ENCODE assay signal across 28 mouse cellular contexts in genomic region chr4:155007641-155008040, GRCm38 (mm10). TPM values are rescaled to one million over a fixed set of nuclear protein-coding genes. Genes with fewer than 3 reads are reported as not detected.
"Had no signal": no experiment of that assay in that cellular context is flagged by ENCODE, and none has a peak within 500 bp of the region (broad histone marks: within the 10 kb centered on the region; RNA-seq: fewer than 3 reads in every experiment).

No protein-coding gene starts in this region.

- H3K4me3 ChIP-seq: gastrocnemius, adult 2 months; heart, embryonic 13.5 days; heart, embryonic 15.5 days; hindbrain, embryonic 13.5 days; hindbrain, embryonic 15.5 days; kidney, embryonic 15.5 days; layer of hippocampus, adult 2 months; left cerebral cortex, adult 2 months; limb, embryonic 10.5 days; limb, embryonic 12.5 days; liver, embryonic 13.5 days; liver, embryonic 15.5 days had no signal

- H3K27me3 ChIP-seq: hindbrain, embryonic 15.5 days; kidney, embryonic 15.5 days; limb, embryonic 12.5 days; liver, embryonic 15.5 days had no signal

- DNase-seq: gastrocnemius, adult 2 months; gastrocnemius, postnatal 10 days; gastrocnemius, postnatal 25 days; heart, adult 18-20 months; heart, postnatal 14 days; heart, postnatal 36 days; kidney, adult 11 months; kidney, adult 2 months; kidney, adult 9 months; kidney, postnatal 14 days; kidney, postnatal 36 days; liver; liver, embryonic 13.5 days; liver, postnatal 0 days had no signal

- H3K4me1 ChIP-seq: heart, embryonic 13.5 days; heart, embryonic 15.5 days; liver, embryonic 13.5 days; liver, embryonic 15.5 days had no signal

- ATAC-seq: hindbrain, postnatal 0 days; intestine, embryonic 16.5 days; liver, postnatal 0 days had no signal

- H3K27ac ChIP-seq: gastrocnemius, adult 2 months; heart, embryonic 13.5 days; heart, embryonic 15.5 days; hindbrain, embryonic 13.5 days; hindbrain, embryonic 15.5 days; hindbrain, postnatal 0 days; kidney, embryonic 15.5 days; kidney, postnatal 0 days; layer of hippocampus, adult 2 months; left cerebral cortex, adult 2 months; limb, embryonic 12.5 days; liver, embryonic 13.5 days; liver, embryonic 15.5 days had no signal

RNA-seq across cellular contexts. Expression of gene Hes5, which starts 46.9 kb away (rescaled TPM):
- polyA plus RNA-seq: heart, postnatal 0 days; kidney, adult 2 months had no signal

RNA-seq across cellular contexts. Expression of gene Plch2, which starts 48.9 kb away (rescaled TPM):
- polyA plus RNA-seq: liver, embryonic 15.5 days; liver, postnatal 0 days had no signal
